Mouse (Mus musculus) mouse embryonic stem cell (cell line): ENCODE data around the gene Chtop.

Source experiments
- in situ Hi-C, 2 experiments: fragments of 300-500 bp; cut with MboI; formaldehyde crosslinking; loops; 1 replicate in 1 of 2; 3 replicates in 1 of 2; pipeline ENCODE4 v1.14.3; 2019 to 2020; ENCODE audit warnings: low sequenced_read_pairs in 2 of 2, low pct_unique_long_range_greater_than_20kb in 1 of 2, mixed read lengths in 1 of 2; ENCODE audit not compliant: unreplicated experiment in 1 of 2

Chtop gene

GRCm38 (mm10) chr3:90508950-90509746 is at the start of gene Chtop:
Chtop (minus strand) TSS chr3:90509498.
- in situ Hi-C loops, result no loop called here

- in situ Hi-C loops, result no loop called here
Measured at GRCm38 (mm10) chr3:90555954-90556353, 46.7 kb upstream of the Chtop start.

GRCm38 (mm10) chr3:90552231-90552630 is 42.9 kb upstream of the Chtop start:
- in situ Hi-C loops, result no loop called here

GRCm38 (mm10) chr3:90550421-90550790 is 41.1 kb upstream of the Chtop start:
- in situ Hi-C loops, result no loop called here

- in situ Hi-C loops, result no loop called here
Measured at GRCm38 (mm10) chr3:90549676-90550420, 40.5 kb upstream of the Chtop start.

- in situ Hi-C loops, result no loop called here
Measured at GRCm38 (mm10) chr3:90540904-90541303, 31.6 kb upstream of the Chtop start.

GRCm38 (mm10) chr3:90537905-90538296 is 28.6 kb upstream of the Chtop start:
- in situ Hi-C loops, result no loop called here

GRCm38 (mm10) chr3:90537141-90537904 is 28.0 kb upstream of the Chtop start, which contains the start of gene S100a16:
S100a16 (plus strand) TSS chr3:90537254.
- in situ Hi-C loops, result no loop called here

GRCm38 (mm10) chr3:90535446-90535845 is 26.1 kb upstream of the Chtop start:
- in situ Hi-C loops, result no loop called here

GRCm38 (mm10) chr3:90531713-90532112 is 22.4 kb upstream of the Chtop start:
- in situ Hi-C loops, result no loop called here

- in situ Hi-C loops, result no loop called here
Measured at GRCm38 (mm10) chr3:90527291-90527873, 18.1 kb upstream of the Chtop start.

GRCm38 (mm10) chr3:90526580-90526979 is 17.3 kb upstream of the Chtop start, which contains the start of gene S100a14:
S100a14 (plus strand) TSS chr3:90526856.
- in situ Hi-C loops, result no loop called here

GRCm38 (mm10) chr3:90526076-90526475 is 16.8 kb upstream of the Chtop start:
- in situ Hi-C loops, result no loop called here

- in situ Hi-C loops, result no loop called here
Measured at GRCm38 (mm10) chr3:90525421-90525820, 16.1 kb upstream of the Chtop start.

- in situ Hi-C loops, result no loop called here
Measured at GRCm38 (mm10) chr3:90517711-90518110, 8.4 kb upstream of the Chtop start.

- in situ Hi-C loops, result no loop called here
Measured at GRCm38 (mm10) chr3:90515789-90516188, 6.5 kb upstream of the Chtop start.

- in situ Hi-C loops, result no loop called here
Measured at GRCm38 (mm10) chr3:90515242-90515641, 5.9 kb upstream of the Chtop start.

GRCm38 (mm10) chr3:90514691-90515090 is 5.4 kb upstream of the Chtop start:
- in situ Hi-C loops, result no loop called here
